Mouse (Mus musculus) telencephalon, adult 2 months (tissue): ENCODE data around the gene Polr2m.
"Not testable (repeated sequence)": the region's sequence is repeated elsewhere in the genome, so short reads cannot be mapped to it uniquely, and the experiment has no call there.

Experiments
- DNase-seq: peaks from one replicate; pipeline ENCODE4 v3.0.0-alpha.2; 2011; ENCODE audit warnings: low read depth, low spot score

Polr2m gene

DNA sequence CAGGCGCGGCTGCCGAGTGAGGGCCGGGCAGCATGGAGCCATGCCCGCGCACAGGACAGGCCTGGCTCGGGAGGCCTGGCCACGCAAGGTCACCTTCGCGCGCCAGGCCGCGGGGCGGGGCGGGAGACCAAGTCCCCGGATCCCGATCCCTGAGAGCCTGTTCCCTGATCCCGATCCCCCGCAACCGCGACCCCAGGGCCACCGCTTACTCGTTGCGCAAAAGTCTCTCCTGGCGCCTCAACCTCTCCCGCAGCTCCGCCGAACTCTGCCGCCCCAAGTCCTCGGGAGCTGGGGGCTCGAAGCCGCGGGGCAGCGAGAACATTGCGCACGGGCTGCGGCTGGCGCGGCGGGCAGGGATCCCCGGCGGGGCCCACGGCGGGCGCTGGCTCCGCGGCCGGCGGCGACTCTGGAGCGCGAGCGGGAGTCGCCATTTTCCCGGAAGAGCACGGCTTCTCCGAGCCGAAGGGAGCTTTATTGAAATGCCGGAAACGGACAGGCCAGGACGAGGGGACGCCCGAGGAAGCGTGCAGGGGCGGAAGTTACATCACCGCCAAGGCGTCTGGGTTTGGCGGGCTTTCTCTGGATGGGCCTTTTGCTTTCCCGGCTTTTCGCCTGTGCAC lies at the start of gene Polr2m:
Gene Polr2m, minus strand, starts transcription at position 461 of the 620 bp plus-strand sequence.
- peak; percentile 88 for DNase-seq

DNA sequence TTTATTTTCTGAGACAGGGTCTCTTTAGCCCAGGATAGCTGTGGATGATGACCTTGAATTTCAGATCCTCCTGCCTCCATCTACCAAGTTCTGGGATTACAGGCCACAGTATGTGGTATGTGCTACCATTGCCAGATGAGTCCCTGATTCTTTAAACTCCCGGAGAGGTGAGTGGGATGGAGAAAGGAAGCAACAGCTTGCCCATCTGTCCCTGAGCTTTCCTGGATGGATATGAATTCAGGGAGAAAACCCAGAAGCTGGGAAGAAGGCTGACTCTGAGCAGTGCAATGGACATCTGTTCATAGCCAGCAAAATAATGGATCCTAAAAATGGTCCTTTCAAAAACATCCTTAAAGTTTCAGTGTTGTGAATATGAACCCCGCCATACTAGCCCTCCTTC lies 49.3 kb upstream of the Polr2m start:
- peak; percentile 70 for DNase-seq

GRCm38 (mm10) chr9:71529960-71530359 lies 44.2 kb upstream of the Polr2m start:
- no peak for DNase-seq

- no peak for DNase-seq
These were observed 41.7 kb upstream of the Polr2m start for GRCm38 (mm10) chr9:71527438-71527837.

GRCm38 (mm10) chr9:71523901-71524300 lies 38.2 kb upstream of the Polr2m start:
- no peak for DNase-seq

DNA sequence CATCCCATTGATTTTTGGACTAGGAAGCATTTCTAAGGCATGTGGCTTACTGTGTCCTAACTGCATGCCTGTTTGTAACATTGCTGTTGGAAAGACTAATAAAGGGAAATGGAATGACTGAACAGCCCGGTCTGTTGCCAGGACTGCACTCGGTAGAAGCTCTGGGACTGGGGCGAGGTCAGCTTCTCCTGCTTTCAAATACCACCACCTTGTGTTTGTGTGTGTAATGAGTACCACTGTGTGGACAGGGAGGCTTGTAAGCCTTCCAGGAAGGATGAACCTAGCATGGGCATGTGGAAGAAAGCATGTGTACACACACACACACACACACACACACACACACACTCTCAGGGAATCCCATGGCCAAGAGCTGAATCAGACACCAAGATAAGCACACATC lies 34.1 kb upstream of the Polr2m start:
- no peak for DNase-seq

DNA sequence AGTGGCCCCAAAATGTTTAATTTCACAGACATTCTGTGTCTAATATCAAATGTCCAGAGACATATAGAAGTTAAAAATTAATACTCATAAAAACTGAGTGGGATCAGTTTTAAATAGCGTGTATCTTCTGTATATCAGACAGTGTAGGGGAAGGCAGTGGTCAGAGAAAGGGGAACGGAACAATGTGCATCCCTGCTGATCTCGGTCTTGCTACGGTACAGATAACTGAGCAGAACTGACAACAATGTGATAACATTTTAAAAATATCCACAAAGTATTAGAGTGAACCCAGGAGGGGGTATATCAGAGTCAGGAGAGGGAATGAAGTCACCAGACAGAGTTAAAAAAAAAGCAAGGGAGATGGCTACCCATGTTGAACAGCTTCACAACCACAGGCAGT lies 31.8 kb upstream of the Polr2m start:
- DNase-seq = no peak

- DNase-seq = no peak
These were observed 30.1 kb upstream of the Polr2m start for GRCm38 (mm10) chr9:71515862-71516261.

GRCm38 (mm10) chr9:71513566-71513965 lies 27.8 kb upstream of the Polr2m start:
- DNase-seq = no peak

DNA sequence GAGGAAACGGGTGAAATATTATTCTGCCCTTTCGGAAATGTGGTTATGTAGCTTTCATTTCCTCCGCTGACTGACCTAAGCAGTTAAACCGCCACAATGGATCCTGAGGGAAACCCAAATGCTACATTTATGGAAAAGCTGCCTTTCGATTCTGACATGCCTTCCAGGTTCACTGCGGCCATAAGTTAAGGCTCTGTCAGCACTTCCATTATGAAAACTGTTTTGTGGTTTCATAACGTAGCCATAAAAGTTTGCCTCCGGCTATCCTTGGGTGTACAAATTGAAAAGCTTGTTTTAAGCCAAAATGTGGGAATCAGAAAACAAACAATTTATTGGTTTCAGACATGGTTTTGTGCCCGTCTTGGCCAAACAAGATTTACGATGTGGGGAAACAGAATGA lies 27.2 kb upstream of the Polr2m start:
- no peak for DNase-seq

GRCm38 (mm10) chr9:71498391-71499182 lies 12.9 kb upstream of the Polr2m start:
- peak; percentile 2 for DNase-seq

DNA sequence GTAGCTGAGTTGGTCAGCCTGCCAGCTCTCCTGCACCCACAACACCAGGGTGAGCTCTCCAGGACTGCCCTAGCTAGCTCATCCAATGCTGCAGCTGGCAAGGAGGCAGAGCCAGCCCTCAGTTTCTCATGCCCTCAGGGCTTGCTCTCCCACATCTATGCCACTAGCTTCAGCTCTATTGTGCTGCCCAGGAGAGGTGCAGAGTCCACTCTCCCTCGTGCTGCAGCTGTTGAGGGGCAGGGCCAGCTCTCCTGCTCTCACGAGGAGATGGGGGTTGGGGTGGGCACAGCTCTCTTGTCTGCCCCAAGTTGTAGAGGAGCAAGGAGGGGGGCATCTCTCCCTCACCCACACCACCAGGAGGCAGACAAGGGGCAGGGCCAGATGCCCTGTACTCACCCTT lies 10.9 kb upstream of the Polr2m start:
- DNase-seq = no peak

GRCm38 (mm10) chr9:71493771-71494170 lies 8.0 kb upstream of the Polr2m start:
- no peak for DNase-seq

DNA sequence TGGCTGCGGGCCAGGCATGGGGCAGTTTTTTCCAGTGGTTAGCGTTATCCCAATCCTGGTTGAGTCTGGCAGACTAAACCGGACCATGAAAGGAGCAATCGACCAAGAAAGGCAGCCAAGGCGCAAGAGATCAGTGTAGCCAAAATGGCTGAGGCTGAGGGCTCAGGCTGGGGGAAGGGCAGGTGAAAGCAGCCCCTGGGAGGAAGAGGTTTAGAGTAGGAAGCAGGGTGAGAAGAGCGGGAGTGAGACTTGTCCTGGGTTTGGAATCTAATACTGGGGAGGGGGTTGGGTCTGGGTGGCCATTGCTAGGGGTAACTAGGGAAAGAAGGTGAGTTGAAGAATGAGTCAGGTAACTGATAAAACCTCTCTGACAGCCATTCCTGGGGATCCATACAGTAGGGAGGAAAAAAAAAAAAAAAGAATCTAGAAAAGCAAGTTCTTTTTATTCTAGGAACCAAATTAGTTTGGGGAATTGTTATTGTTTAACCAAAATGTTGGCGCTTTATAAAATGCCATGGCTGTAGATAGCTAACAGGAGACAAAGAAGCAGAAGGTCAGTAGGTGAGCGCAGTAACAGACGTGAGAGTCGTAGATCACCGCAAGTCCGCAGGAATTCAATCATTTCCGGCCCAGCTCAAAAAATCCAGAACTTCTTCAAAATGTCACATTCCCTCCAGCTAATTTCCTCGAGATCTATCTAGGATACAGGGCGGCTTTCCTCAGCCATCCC lies 6.7 kb upstream of the Polr2m start:
- DNase-seq = no peak

GRCm38 (mm10) chr9:71490076-71490475 lies 4.3 kb upstream of the Polr2m start:
- DNase-seq = no peak

DNA sequence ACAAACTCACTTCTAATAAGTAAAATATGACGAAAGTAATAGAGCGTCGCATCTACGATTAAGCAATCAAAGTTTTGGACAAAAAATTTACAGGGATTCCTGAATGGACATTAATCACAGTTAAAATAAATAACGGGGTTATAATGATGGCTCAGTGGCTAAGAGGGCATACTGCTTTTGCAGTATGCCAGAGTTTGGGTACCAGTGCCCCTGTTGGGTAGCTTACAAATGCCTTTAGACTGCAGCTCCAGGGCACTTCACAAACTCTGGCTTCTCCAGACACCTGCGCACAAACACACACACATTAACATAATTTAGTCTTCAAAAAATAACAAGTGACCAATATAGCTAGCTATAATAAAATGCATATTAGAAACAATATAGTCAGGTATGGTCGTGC lies 392 bp upstream of the Polr2m start:
- no peak for DNase-seq

GRCm38 (mm10) chr9:71484871-71485474 lies 762 bp downstream of the Polr2m start:
- DNase-seq = no peak

- not testable (repeated sequence) for DNase-seq
These were observed 1.9 kb downstream of the Polr2m start for GRCm38 (mm10) chr9:71483872-71484271.

DNA sequence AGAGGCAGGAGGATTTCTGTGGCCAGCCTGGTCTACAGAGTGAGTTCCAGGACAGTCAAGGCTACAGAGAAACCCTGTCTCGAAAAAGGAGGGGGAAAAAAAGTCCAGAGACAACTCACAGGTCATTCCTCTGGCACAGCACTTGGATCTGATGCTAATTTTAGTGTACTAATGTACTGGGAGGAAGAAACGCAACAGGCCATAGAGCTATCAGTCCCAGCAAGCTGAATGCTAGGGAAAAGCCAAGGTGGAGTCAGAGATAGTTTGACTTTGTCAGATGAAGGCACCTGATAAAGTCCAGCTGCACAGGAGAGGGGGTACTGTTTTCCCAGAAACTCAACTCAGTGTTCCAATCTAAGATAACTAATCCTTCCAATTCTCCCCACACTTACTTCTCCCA lies 5.4 kb downstream of the Polr2m start:
- DNase-seq = no peak

DNA sequence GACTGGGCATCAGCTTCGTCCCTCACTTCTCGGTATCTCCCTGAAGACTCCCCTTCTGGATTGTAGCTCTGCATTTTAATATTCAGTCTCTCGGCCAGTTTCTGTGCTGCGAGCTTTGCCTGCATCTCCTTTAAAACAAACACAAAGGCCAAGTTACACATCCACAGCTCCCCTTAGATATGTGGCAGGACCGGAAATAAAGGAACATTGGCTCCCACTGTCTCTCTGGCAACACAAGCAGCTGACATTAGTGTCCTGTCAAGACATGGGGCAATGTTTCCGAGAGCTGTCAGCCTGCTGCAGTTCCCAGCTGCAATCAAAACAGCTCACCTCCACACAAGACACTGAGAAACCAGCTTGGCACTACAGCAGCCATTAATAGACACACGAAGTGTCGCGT lies 6.3 kb downstream of the Polr2m start:
- no peak for DNase-seq

DNA sequence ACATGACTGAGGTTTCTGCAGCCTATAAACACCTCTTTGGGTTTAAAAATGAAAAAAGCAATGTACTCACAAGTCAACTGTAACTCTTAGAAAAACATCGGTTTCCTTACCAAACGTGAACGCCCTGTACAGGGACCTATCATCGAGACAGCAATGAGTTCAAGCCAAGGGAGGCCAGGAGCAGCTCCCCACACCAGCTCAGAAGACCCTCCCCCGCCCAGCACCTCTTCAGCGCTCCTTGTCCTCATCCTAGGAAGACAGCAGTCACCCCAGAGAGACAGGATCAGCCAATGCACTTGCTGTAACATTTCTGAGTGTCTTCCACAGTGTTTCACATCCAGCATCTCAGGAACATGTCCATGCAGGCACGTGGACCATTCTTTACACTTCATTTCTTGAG lies 7.1 kb downstream of the Polr2m start:
- DNase-seq = no peak

DNA sequence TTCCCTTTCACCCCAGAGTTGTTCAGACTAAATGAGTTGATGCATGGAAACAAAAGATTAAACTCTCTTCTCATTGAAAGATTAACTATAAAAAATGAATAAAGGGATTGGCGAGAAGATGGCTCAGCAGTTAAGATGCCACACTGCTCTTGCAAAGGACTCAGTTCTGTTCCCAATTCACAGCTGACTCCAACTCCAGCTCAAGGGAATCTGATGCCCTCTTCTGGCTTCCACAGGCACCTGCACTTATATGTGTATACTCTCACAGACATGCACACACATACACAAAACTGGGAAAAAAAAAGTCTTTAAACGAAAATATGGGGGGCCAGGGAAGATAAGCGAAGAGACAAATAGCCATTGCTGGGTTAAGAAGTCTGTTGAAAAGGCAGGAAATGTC lies 9.1 kb downstream of the Polr2m start:
- DNase-seq = no peak
